Mouse (Mus musculus) forebrain, embryonic 10.5 days (tissue): ENCODE results near the gene Stat1. TPM values are rescaled to one million over a fixed set of nuclear protein-coding genes. Genes with fewer than 3 reads are reported as not detected.
A peak's percentile ranks its signal among the peaks of the same experiment; 100 is the strongest.

Experiments used
- DNase-seq: peaks from one replicate; pipeline ENCODE4 v3.0.0-alpha.2; 2017; ENCODE audit warnings: low spot score; ENCODE audit errors: extremely low spot score
- H3K27ac ChIP-seq: fragments of 300-500 bp; sonication (generic); 2 replicates; pipeline ENCODE4 v1.5.1; 2016; ENCODE audit warnings: mild to moderate bottlenecking
- H3K27me3 ChIP-seq: fragments of 300-500 bp; sonication (generic); 2 replicates; pipeline ENCODE4 v1.6.1; 2016; ENCODE audit warnings: mild to moderate bottlenecking; ENCODE audit not compliant: poor library complexity, severe bottlenecking
- H3K36me3 ChIP-seq: fragments of 300-500 bp; sonication (generic); replicated peaks from 2 replicates; pipeline ENCODE4 v1.6.1; 2016; ENCODE audit warnings: mild to moderate bottlenecking, moderate library complexity
- H3K4me1 ChIP-seq: fragments of 300-500 bp; sonication (generic); 2 replicates; pipeline ENCODE4 v1.6.1; 2016
- H3K4me3 ChIP-seq: fragments of 300-500 bp; sonication (generic); 2 replicates; pipeline ENCODE4 v1.5.1; 2016; ENCODE audit warnings: mild to moderate bottlenecking, moderate library complexity
- H3K9me3 ChIP-seq: fragments of 300-500 bp; sonication (generic); 2 replicates; pipeline ENCODE4 v1.6.1; 2016; ENCODE audit warnings: mild to moderate bottlenecking, moderate library complexity
- WGBS: fragments of 180-500 bp; shearing (Covaris S2); methylation state at CpG from one replicate; pipeline ENCODE4 v1.1.7; 2016; 5-methylcytosine and 5-hydroxymethylcytosine counted together
- polyA plus RNA-seq: library from polyadenylated mRNA; unstranded; fragments of >200 nt; fragmentation: Nextera tagmentation; extraction: Ambion mirVana; gene quantifications from 2 replicates; pipeline ENCODE4 v1.2.1, GENCODE M21; 2016

The Stat1 gene
- polyA plus RNA-seq, 1 experiment from 2014 or later: 12.3 TPM

GRCm38 (mm10) chr1:52152369-52152768 lies 33.1 kb downstream of the Stat1 start:
- no peak overlapping the region for H3K4me3 ChIP-seq
- H3K27ac ChIP-seq: no peak overlapping the region
- H3K27me3 ChIP-seq: no peaks in the 10 kb centered on the region
- peaks cover 26% of the 10 kb centered on the region for H3K4me1 ChIP-seq
- 74% methylated on average over 13 of the region's 13 CpGs for WGBS
- peaks cover 10% of the 10 kb centered on the region for H3K36me3 ChIP-seq
- no peak for DNase-seq
- H3K9me3 ChIP-seq: no peaks in the 10 kb centered on the region

- Histone ChIP-seq H3K27ac (no peak overlapping the region), H3K9me3 (no peaks in the 10 kb centered on the region), H3K27me3 (no peaks in the 10 kb centered on the region), H3K4me3 (no peak overlapping the region), H3K4me1 (peaks cover 26% of the 10 kb centered on the region), H3K36me3 (peaks cover 15% of the 10 kb centered on the region)
- WGBS: 30% methylated on average over 3 of the region's 3 CpGs
- DNase-seq: no peak
Measured at GRCm38 (mm10) chr1:52152936-52153335, 33.7 kb downstream of the Stat1 start.

GRCm38 (mm10) chr1:52154890-52155289 lies 35.6 kb downstream of the Stat1 start:
- DNase-seq: no peak
- Histone ChIP-seq H3K27ac (no peak overlapping the region), H3K4me3 (no peak overlapping the region), H3K36me3 (peaks cover 20% of the 10 kb centered on the region), H3K27me3 (no peaks in the 10 kb centered on the region), H3K4me1 (peaks cover 11% of the 10 kb centered on the region), H3K9me3 (no peaks in the 10 kb centered on the region)
- WGBS: 94% methylated on average over 8 of the region's 8 CpGs

GRCm38 (mm10) chr1:52156351-52156750 lies 37.1 kb downstream of the Stat1 start:
- H3K4me3 ChIP-seq: no peak overlapping the region
- no peaks in the 10 kb centered on the region for H3K27me3 ChIP-seq
- H3K27ac ChIP-seq: no peak overlapping the region
- H3K9me3 ChIP-seq: no peaks in the 10 kb centered on the region
- no peaks in the 10 kb centered on the region for H3K4me1 ChIP-seq
- no peak for DNase-seq
- 92% methylated on average over 10 of the region's 10 CpGs for WGBS
- peaks cover 13% of the 10 kb centered on the region for H3K36me3 ChIP-seq

GRCm38 (mm10) chr1:52158040-52158439 lies 38.8 kb downstream of the Stat1 start:
- no peak overlapping the region for H3K4me3 ChIP-seq
- no peaks in the 10 kb centered on the region for H3K4me1 ChIP-seq
- H3K27me3 ChIP-seq: no peaks in the 10 kb centered on the region
- 93% methylated on average over 2 of the region's 2 CpGs for WGBS
- H3K36me3 ChIP-seq: peaks cover 10% of the 10 kb centered on the region; the same call in 1 of the 2 replicates
- no peaks in the 10 kb centered on the region for H3K9me3 ChIP-seq
- no peak overlapping the region for H3K27ac ChIP-seq
- no peak for DNase-seq

GRCm38 (mm10) chr1:52158490-52159381 lies 39.5 kb downstream of the Stat1 start:
- H3K36me3 ChIP-seq: peaks cover 10% of the 10 kb centered on the region; the same call in 1 of the 2 replicates
- H3K4me1 ChIP-seq: no peaks in the 10 kb centered on the region
- no peaks in the 10 kb centered on the region for H3K27me3 ChIP-seq
- no peak overlapping the region for H3K27ac ChIP-seq
- whole genome bisulfite sequencing: 87% methylated on average over 17 of the region's 17 CpGs
- no peaks in the 10 kb centered on the region for H3K9me3 ChIP-seq
- no peak for DNase-seq
- no peak overlapping the region for H3K4me3 ChIP-seq

- Histone ChIP-seq H3K27ac (no peak overlapping the region), H3K4me3 (no peak overlapping the region), H3K27me3 (no peaks in the 10 kb centered on the region), H3K36me3 (peaks cover 10% of the 10 kb centered on the region; the same call in 1 of the 2 replicates), H3K9me3 (no peaks in the 10 kb centered on the region), H3K4me1 (no peaks in the 10 kb centered on the region)
- WGBS: 91% methylated on average over 8 of the region's 8 CpGs
- peak; percentile 10 for DNase-seq
Measured at GRCm38 (mm10) chr1:52161151-52161550, 41.9 kb downstream of the Stat1 start.

GRCm38 (mm10) chr1:52163707-52164457 lies 44.6 kb downstream of the Stat1 start:
- 89% methylated on average over 5 of the region's 5 CpGs for WGBS
- no peaks in the 10 kb centered on the region for H3K36me3 ChIP-seq
- H3K4me3 ChIP-seq: no peak overlapping the region
- no peaks in the 10 kb centered on the region for H3K9me3 ChIP-seq
- H3K4me1 ChIP-seq: peaks cover 4% of the 10 kb centered on the region; the same call in 1 of the 2 replicates
- no peak overlapping the region for H3K27ac ChIP-seq
- no peaks in the 10 kb centered on the region for H3K27me3 ChIP-seq
- no peak for DNase-seq

GRCm38 (mm10) chr1:52166652-52167220 lies 47.5 kb downstream of the Stat1 start:
- Histone ChIP-seq H3K27me3 (no peaks in the 10 kb centered on the region), H3K27ac (0 out of 2 replicates have a peak overlapping the region, but pooled peaks have one; percentile 35), H3K36me3 (no peaks in the 10 kb centered on the region), H3K9me3 (no peaks in the 10 kb centered on the region), H3K4me1 (peaks cover 4% of the 10 kb centered on the region; the same call in 1 of the 2 replicates), H3K4me3 (no peak overlapping the region)
- no peak for DNase-seq
- 77% methylated on average over 14 of the region's 14 CpGs for WGBS

GRCm38 (mm10) chr1:52170057-52170456 lies 50.8 kb downstream of the Stat1 start:
- WGBS: 15% methylated on average over 3 of the region's 3 CpGs
- H3K4me1 ChIP-seq: peaks cover 4% of the 10 kb centered on the region; the same call in 1 of the 2 replicates
- DNase-seq: no peak

GRCm38 (mm10) chr1:52170747-52171146 lies 51.5 kb downstream of the Stat1 start:
- Histone ChIP-seq H3K36me3 (no peaks in the 10 kb centered on the region), H3K27ac (no peak overlapping the region), H3K27me3 (no peaks in the 10 kb centered on the region), H3K4me3 (no peak overlapping the region), H3K4me1 (peaks cover 4% of the 10 kb centered on the region; the same call in 1 of the 2 replicates), H3K9me3 (no peaks in the 10 kb centered on the region)
- no peak for DNase-seq
- 71% methylated on average over 7 of the region's 7 CpGs for WGBS

More at GRCm38 (mm10) chr1:52170057-52170456, 50.8 kb downstream of the Stat1 start:
- Histone ChIP-seq H3K27ac (no peak overlapping the region), H3K4me3 (no peak overlapping the region), H3K9me3 (no peaks in the 10 kb centered on the region), H3K27me3 (no peaks in the 10 kb centered on the region), H3K36me3 (no peaks in the 10 kb centered on the region)

- DNase-seq: no peak
- Histone ChIP-seq H3K27me3 (no peaks in the 10 kb centered on the region), H3K4me1 (peaks cover 4% of the 10 kb centered on the region; the same call in 1 of the 2 replicates), H3K9me3 (no peaks in the 10 kb centered on the region), H3K36me3 (no peaks in the 10 kb centered on the region), H3K27ac (no peak overlapping the region), H3K4me3 (no peak overlapping the region)
- 77% methylated on average over 8 of the region's 8 CpGs for WGBS
Measured at GRCm38 (mm10) chr1:52171271-52171670, 52.0 kb downstream of the Stat1 start.
